Mouse (Mus musculus) liver, postnatal 0 days (tissue): ENCODE measurements around the gene Stra6.

Experiments
- CTCF ChIP-seq: sonication (generic); IDR thresholded peaks from 2 replicates; pipeline ENCODE4 v1.5.1; 2016; ENCODE audit warnings: antibody characterized with exemption, low read depth
- EP300 ChIP-seq: IDR thresholded peaks from 2 replicates; pipeline ENCODE4 v1.6.1; 2016; ENCODE audit warnings: antibody characterized with exemption, low read depth, mild to moderate bottlenecking

- TF ChIP-seq CTCF (no peak), EP300 (no peak)
Measured at GRCm38 (mm10) chr9:58200270-58201090, 136.9 kb downstream of the Stra6 start.
